Mouse (Mus musculus): ENCODE results near the gene Vmn2r30.
"Not testable (repeated sequence)": the region's sequence is repeated elsewhere in the genome, so short reads cannot be mapped to it uniquely, and the experiment has no call there.

The Vmn2r30 gene

GRCm38 (mm10) chr7:7337509-7337908, at the start of gene Vmn2r30:
Vmn2r30 (minus strand) TSS chr7:7337609.
- not testable (repeated sequence) for DNase-seq

GRCm38 (mm10) chr7:7374431-7374830, 37.0 kb upstream of the Vmn2r30 start, which contains the start of gene Gm45783:
Gm45783 (minus strand) TSS chr7:7374573.
- not testable (repeated sequence) for DNase-seq

DNA sequence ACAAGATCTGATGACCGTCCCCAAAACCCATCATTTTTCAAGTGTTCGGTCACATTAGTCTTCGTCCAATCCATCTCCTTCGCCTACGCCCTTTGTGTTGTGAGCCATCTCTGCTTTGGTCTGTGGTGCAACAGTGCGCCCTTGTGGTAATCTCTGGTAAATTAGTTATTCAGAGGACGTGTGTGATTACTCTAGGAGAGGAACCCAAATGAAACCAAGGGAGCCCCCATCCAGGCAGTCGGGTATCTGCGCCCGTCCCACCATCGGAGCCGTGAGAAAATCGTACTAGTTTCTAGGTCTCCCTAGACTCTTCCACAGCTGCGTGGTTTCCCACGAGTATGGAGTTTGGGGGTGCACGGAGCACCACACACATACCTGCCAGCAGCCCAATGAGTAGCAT, 41.8 kb downstream of the Vmn2r30 start:
- DNase-seq = peak; percentile 48

DNA sequence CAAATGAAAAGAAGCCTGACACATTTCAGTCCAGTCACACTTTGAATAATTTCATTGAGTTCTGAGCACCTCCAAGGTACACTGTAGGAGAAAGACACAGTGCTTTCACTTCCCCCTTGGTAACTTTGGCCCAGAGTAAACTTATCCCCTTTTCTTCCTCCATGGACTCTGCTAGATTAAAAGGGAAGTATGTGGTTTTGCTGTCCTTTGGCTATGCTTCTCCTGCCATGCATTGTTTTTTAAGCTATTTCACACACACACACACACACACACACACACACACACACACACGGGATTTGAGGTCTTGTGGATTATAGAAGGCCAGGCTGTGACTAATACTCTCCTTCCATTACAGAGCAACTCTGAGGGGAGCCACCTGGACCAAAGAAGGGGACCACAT, 56.0 kb downstream of the Vmn2r30 start:
- no peak for DNase-seq

DNA sequence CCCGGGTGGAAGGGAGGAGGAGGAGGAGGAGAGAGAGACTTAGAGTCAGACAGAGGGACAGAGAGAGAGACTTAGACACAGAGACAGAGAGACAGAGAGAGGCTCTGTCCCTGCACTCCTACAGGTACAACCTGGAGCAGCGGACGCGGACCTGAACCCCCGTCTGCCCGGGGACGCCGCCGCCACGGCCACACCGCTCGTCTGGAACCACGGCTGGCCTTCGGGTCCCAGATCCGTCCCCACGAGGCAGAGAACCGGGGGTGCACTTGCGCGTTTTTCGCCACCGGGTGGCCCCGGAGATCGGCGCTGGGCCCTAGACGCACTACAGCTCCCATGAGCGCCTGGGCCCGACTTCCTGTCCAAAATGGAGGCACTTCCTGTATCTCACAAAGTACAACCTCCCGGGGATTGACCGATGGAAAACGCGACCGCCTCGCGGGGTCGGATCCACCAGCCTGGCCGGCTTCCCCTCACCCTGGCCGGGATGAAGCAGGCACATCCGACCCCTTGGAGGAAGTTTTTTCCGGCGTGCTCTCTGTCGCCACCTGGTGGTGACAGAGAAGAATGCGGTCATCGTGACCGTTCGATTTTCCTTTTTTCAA, 59.3 kb downstream of the Vmn2r30 start, which contains the start of gene Gm45844:
TSS of gene Gm45844 (minus strand) at position 324 of the 602 bp plus-strand sequence.
- peak; percentile 92 for DNase-seq

GRCm38 (mm10) chr7:7277556-7277955, 59.9 kb downstream of the Vmn2r30 start:
- DNase-seq = not testable (repeated sequence)

Data from cerebellum, adult 11 months (tissue).